In the genomic region with DNA sequence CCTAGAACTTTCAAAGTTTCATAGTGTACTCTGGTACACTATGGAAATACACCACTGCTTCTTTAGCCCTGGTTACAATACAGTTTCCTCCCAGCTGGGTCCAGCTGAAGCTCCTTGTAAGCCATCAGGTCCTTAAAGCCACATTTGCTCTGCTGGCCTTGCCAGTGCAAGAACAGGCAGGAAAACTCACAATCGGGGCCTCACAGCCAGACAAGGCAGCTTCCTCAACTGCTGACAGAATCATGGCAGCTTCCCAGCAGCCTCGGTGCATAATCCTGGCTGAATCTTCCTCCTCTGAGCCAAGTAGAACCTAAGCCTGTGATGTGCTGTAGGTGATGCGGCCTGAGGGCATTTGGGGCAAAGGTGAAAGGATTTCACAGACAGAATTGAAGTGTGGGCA, we compare ENCODE assay signal across 11 mouse cellular contexts.
DNase-seq lines count a peak whose midpoint lies in the region; ATAC-seq lines count a peak whose summit lies in the region.
"Had no signal": no experiment of that assay in that cellular context is flagged by ENCODE, and none has a peak within 500 bp of the region (broad histone marks: within the 10 kb centered on the region; RNA-seq: fewer than 3 reads in every experiment).

No protein-coding gene starts in this region.

- WGBS in forebrain, embryonic 10.5 days: 85% methylated on average over 3 of the region's 3 CpGs
- 75% methylated on average over 3 of the region's 3 CpGs for WGBS in forebrain, embryonic 13.5 days
- 84% methylated on average over 3 of the region's 3 CpGs for WGBS in midbrain, embryonic 10.5 days
- 81% methylated on average over 3 of the region's 3 CpGs for WGBS in midbrain, embryonic 16.5 days
- WGBS in stomach, embryonic 16.5 days: 41% methylated on average over 3 of the region's 3 CpGs

- H3K27me3 ChIP-seq in forebrain, embryonic 10.5 days (ENCODE audit: poor library complexity, severe bottlenecking): 0 out of 2 replicates have a peak, but pooled peaks cover 10% of the 10 kb centered on the region
- no peaks in the 10 kb centered on the region for H3K27me3 ChIP-seq in forebrain, embryonic 13.5 days
- H3K27me3 ChIP-seq in midbrain, embryonic 10.5 days (ENCODE audit: low read depth, poor library complexity, severe bottlenecking): no peaks in the 10 kb centered on the region
- no peaks in the 10 kb centered on the region for H3K27me3 ChIP-seq in midbrain, embryonic 16.5 days (ENCODE audit: control insufficient read depth, insufficient read depth, low read depth, low read length)
- no peaks in the 10 kb centered on the region for H3K27me3 ChIP-seq in stomach, embryonic 16.5 days (ENCODE audit: control insufficient read depth, insufficient read depth, low read length)
- H3K27me3 ChIP-seq: embryonic facial prominence, embryonic 15.5 days had no signal

- 0 out of 2 replicates have a peak overlapping the region, but pooled peaks have one; percentile 20 for H3K27ac ChIP-seq in forebrain, embryonic 10.5 days
- H3K27ac ChIP-seq in forebrain, embryonic 13.5 days: no peak overlapping the region
- 0 out of 2 replicates have a peak overlapping the region, but pooled peaks have one; percentile 13 for H3K27ac ChIP-seq in midbrain, embryonic 10.5 days (replicated peaks)
- H3K27ac ChIP-seq in midbrain, embryonic 16.5 days (ENCODE audit: low read length): no peak overlapping the region
- no peak overlapping the region for H3K27ac ChIP-seq in stomach, embryonic 16.5 days (ENCODE audit: low read length)
- H3K27ac ChIP-seq: embryonic facial prominence, embryonic 15.5 days; hindbrain, embryonic 14.5 days had no signal

- H3K4me2 ChIP-seq in forebrain, embryonic 13.5 days: no peak overlapping the region
- H3K4me2 ChIP-seq in midbrain, embryonic 16.5 days (ENCODE audit: low read length): no peak overlapping the region
- H3K4me2 ChIP-seq in stomach, embryonic 16.5 days (ENCODE audit: low read depth, low read length): no peak overlapping the region
- H3K4me2 ChIP-seq: embryonic facial prominence, embryonic 15.5 days; hindbrain, embryonic 14.5 days had no signal

- peaks cover 4% of the 10 kb centered on the region; the same call in 1 of the 2 replicates for H3K9me3 ChIP-seq in forebrain, embryonic 10.5 days
- no peaks in the 10 kb centered on the region for H3K9me3 ChIP-seq in forebrain, embryonic 13.5 days (replicated peaks)
- peaks cover 11% of the 10 kb centered on the region; the same call in 1 of the 2 replicates for H3K9me3 ChIP-seq in midbrain, embryonic 10.5 days (replicated peaks)
- H3K9me3 ChIP-seq in midbrain, embryonic 16.5 days (replicated peaks; ENCODE audit: control insufficient read depth, low read length, poor library complexity, severe bottlenecking): no peaks in the 10 kb centered on the region
- H3K9me3 ChIP-seq in stomach, embryonic 16.5 days (replicated peaks; ENCODE audit: control insufficient read depth, low read length): 0 out of 2 replicates have a peak, but pooled peaks cover 3% of the 10 kb centered on the region
- H3K9me3 ChIP-seq: embryonic facial prominence, embryonic 15.5 days had no signal

- H3K36me3 ChIP-seq in forebrain, embryonic 10.5 days (replicated peaks): no peaks in the 10 kb centered on the region
- H3K36me3 ChIP-seq in forebrain, embryonic 13.5 days (ENCODE audit: poor library complexity, severe bottlenecking): no peaks in the 10 kb centered on the region
- H3K36me3 ChIP-seq in midbrain, embryonic 10.5 days: no peaks in the 10 kb centered on the region
- no peaks in the 10 kb centered on the region for H3K36me3 ChIP-seq in midbrain, embryonic 16.5 days (ENCODE audit: control insufficient read depth, insufficient read depth, low read length)
- H3K36me3 ChIP-seq in stomach, embryonic 16.5 days (ENCODE audit: control insufficient read depth, insufficient read depth, low read length): no peaks in the 10 kb centered on the region
- H3K36me3 ChIP-seq: embryonic facial prominence, embryonic 15.5 days had no signal

- no peak for ATAC-seq in forebrain, embryonic 13.5 days
- ATAC-seq in midbrain, embryonic 16.5 days: no peak
- peak; percentile 25 to 62; a peak in 2 of 4 replicates for ATAC-seq in hematopoietic stem cell, adult 5-6 weeks (replicated peaks in 1 of 2; ENCODE audit: insufficient read depth in 1 of 2, low FRiP score in 2 of 2, low TSS enrichment in 1 of 2, low read depth in 1 of 2, poor library complexity in 2 of 2, severe bottlenecking in 2 of 2)
- peak; percentile 39; the same call in 1 of the 2 replicates for ATAC-seq in stomach, embryonic 16.5 days (ENCODE audit: insufficient read depth, low FRiP score)

- peaks cover 22% of the 10 kb centered on the region for H3K4me1 ChIP-seq in forebrain, embryonic 10.5 days
- H3K4me1 ChIP-seq in forebrain, embryonic 13.5 days: peaks cover 22% of the 10 kb centered on the region
- H3K4me1 ChIP-seq in midbrain, embryonic 10.5 days: peaks cover 4% of the 10 kb centered on the region
- H3K4me1 ChIP-seq in midbrain, embryonic 16.5 days (ENCODE audit: control insufficient read depth, insufficient read depth, low read length): peaks cover 5% of the 10 kb centered on the region
- H3K4me1 ChIP-seq in stomach, embryonic 16.5 days (ENCODE audit: control insufficient read depth, insufficient read depth, low read length): peaks cover 14% of the 10 kb centered on the region
- H3K4me1 ChIP-seq: megakaryocyte, embryonic 14.5 days had no signal

- DNase-seq in forebrain, embryonic 10.5 days (ENCODE audit: extremely low spot score, low spot score): no peak
- DNase-seq in midbrain, embryonic 10.5 days (ENCODE audit: low spot score): no peak
- DNase-seq in layer of hippocampus, adult 9-10 months (ENCODE audit: low spot score): no peak
- no peak for DNase-seq in left cerebral cortex, adult 9 months (ENCODE audit: low spot score in 2 of 2)

- H3K4me3 ChIP-seq in forebrain, embryonic 10.5 days: no peak overlapping the region
- H3K4me3 ChIP-seq in forebrain, embryonic 13.5 days: no peak overlapping the region
- H3K4me3 ChIP-seq in midbrain, embryonic 10.5 days: no peak overlapping the region
- H3K4me3 ChIP-seq in midbrain, embryonic 16.5 days (ENCODE audit: low read depth, low read length): no peak overlapping the region
- H3K4me3 ChIP-seq in stomach, embryonic 16.5 days (replicated peaks; ENCODE audit: low read length): no peak overlapping the region
- H3K4me3 ChIP-seq: embryonic facial prominence, embryonic 15.5 days; megakaryocyte, embryonic 14.5 days had no signal

- no peak overlapping the region for H3K9ac ChIP-seq in forebrain, embryonic 13.5 days
- H3K9ac ChIP-seq in midbrain, embryonic 16.5 days (ENCODE audit: low read depth, low read length): no peak overlapping the region
- no peak overlapping the region for H3K9ac ChIP-seq in stomach, embryonic 16.5 days (ENCODE audit: low read length)
- H3K9ac ChIP-seq: embryonic facial prominence, embryonic 15.5 days; hindbrain, embryonic 14.5 days had no signal

Comparison
In these comparisons a context has a peak if more than half of its experiments do, and no peak if none do; other contexts are left out.
1. H3K27ac ChIP-seq: peak in forebrain, embryonic 10.5 days (single experiment) and midbrain, embryonic 10.5 days (single experiment); none in forebrain, embryonic 13.5 days (single experiment), midbrain, embryonic 16.5 days (single experiment) and stomach, embryonic 16.5 days (single experiment).
2. ATAC-seq: peak in hematopoietic stem cell, adult 5-6 weeks (2 of 2) and stomach, embryonic 16.5 days (single experiment); none in forebrain, embryonic 13.5 days (single experiment) and midbrain, embryonic 16.5 days (single experiment).